Mouse (Mus musculus) neural tube, embryonic 15.5 days (tissue): Measurements from ENCODE around the gene Tbc1d9b. TPM values are rescaled to one million over a fixed set of nuclear protein-coding genes. Genes with fewer than 3 reads are reported as not detected.
"Not testable (repeated sequence)": the region's sequence is repeated elsewhere in the genome, so short reads cannot be mapped to it uniquely, and the experiment has no call there.

Experiments
- ATAC-seq: fragments of 200-750 bp; cut with Nextera tagmentation; 2 replicates; pipeline ENCODE4 v1.8.0; 2017; ENCODE audit warnings: mild to moderate bottlenecking, moderate TSS enrichment, moderate library complexity; ENCODE audit not compliant: low FRiP score
- H3K27ac ChIP-seq: fragments of 300-500 bp; sonication (generic); replicated peaks from 2 replicates; pipeline ENCODE4 v1.5.1; 2015; ENCODE audit warnings: mild to moderate bottlenecking, inconsistent platforms
- H3K27me3 ChIP-seq: fragments of 300-500 bp; sonication (generic); replicated peaks from 2 replicates; pipeline ENCODE4 v1.6.1; 2015; ENCODE audit warnings: inconsistent platforms
- H3K36me3 ChIP-seq: fragments of 300-500 bp; sonication (generic); 2 replicates; pipeline ENCODE4 v1.6.1; 2015; ENCODE audit warnings: inconsistent platforms
- H3K4me1 ChIP-seq: fragments of 300-500 bp; sonication (generic); 2 replicates; pipeline ENCODE4 v1.6.1; 2015; ENCODE audit warnings: inconsistent platforms
- H3K4me2 ChIP-seq: fragments of 300-500 bp; sonication (generic); 2 replicates; pipeline ENCODE4 v1.6.1; 2015; ENCODE audit warnings: inconsistent platforms, mild to moderate bottlenecking, moderate library complexity
- H3K4me3 ChIP-seq: fragments of 300-500 bp; sonication (generic); replicated peaks from 2 replicates; pipeline ENCODE4 v1.5.1; 2015; ENCODE audit warnings: mild to moderate bottlenecking, inconsistent platforms
- H3K9ac ChIP-seq: fragments of 300-500 bp; sonication (generic); replicated peaks from 2 replicates; pipeline ENCODE4 v1.6.1; 2015; ENCODE audit warnings: mild to moderate bottlenecking, inconsistent platforms
- H3K9me3 ChIP-seq: fragments of 300-500 bp; sonication (generic); replicated peaks from 2 replicates; pipeline ENCODE4 v1.6.1; 2016; ENCODE audit warnings: inconsistent platforms
- WGBS: fragments of 180-500 bp; shearing (Covaris S2); methylation state at CpG from one replicate; pipeline ENCODE4 v1.1.7; 2015; ENCODE audit warnings: mixed read lengths; 5-methylcytosine and 5-hydroxymethylcytosine counted together
- polyA plus RNA-seq: library from polyadenylated mRNA; unstranded; fragments of >200 nt; fragmentation: Nextera tagmentation; extraction: Ambion mirVana; gene quantifications from 2 replicates; pipeline ENCODE4 v1.2.1, GENCODE M21; 2015

Tbc1d9b gene
- polyA plus RNA-seq, 1 experiment from 2014 or later: 35.9 TPM

DNA sequence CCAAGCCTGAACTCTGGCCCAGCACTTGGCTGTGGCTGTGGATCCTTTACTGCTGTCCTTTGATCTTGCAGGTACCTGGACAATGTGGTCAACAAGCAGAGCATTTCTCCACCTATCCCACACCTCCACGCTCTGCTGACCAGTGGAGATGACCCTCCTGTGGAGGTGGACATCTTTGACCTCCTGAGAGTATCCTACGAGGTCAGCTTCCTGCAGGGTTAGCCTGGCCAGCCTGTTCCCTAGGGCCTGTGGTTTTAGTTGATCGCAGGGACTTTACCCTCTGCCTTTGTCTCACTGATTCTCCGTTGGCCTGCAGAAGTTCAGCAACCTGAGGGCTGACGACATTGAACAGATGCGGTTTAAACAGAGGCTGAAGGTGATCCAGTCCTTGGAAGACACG is 27.1 kb downstream of the Tbc1d9b start:
- H3K27ac ChIP-seq: no peak overlapping the region

DNA sequence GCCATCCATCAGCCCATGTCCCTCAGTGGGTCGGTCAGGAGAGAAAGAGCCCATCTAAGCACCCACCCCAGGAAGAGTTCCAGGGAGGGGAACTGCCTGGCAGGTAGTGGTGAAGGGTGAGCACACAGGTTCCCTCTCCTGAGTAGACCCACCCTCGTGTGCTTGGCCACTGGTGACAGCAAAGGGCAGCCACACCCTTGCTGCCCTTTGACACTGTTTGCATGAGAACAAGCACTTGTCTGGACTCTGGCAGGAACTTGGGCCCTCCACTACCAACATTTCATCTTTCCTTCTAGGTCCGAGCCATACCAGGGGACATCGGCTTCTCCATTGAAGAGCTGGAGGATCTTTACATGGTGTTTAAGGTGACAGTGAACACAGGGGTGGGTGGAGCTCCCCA is 28.2 kb downstream of the Tbc1d9b start:
- Histone ChIP-seq H3K4me2 (no peak overlapping the region), H3K27me3 (no peaks in the 10 kb centered on the region), H3K27ac (no peak overlapping the region), H3K36me3 (peaks cover 91% of the 10 kb centered on the region), H3K9me3 (no peaks in the 10 kb centered on the region), H3K9ac (no peak overlapping the region), H3K4me1 (no peaks in the 10 kb centered on the region), H3K4me3 (no peak overlapping the region)
- no peak for ATAC-seq
- WGBS: 83% methylated on average over 4 of the region's 4 CpGs

More for the DNA sequence above, 27.1 kb downstream of the Tbc1d9b start:
- peaks cover 3% of the 10 kb centered on the region; the same call in 1 of the 2 replicates for H3K4me1 ChIP-seq
- H3K4me2 ChIP-seq: no peak overlapping the region
- peaks cover 92% of the 10 kb centered on the region for H3K36me3 ChIP-seq
- no peak overlapping the region for H3K9ac ChIP-seq
- no peak overlapping the region for H3K4me3 ChIP-seq
- no peaks in the 10 kb centered on the region for H3K27me3 ChIP-seq
- H3K9me3 ChIP-seq: no peaks in the 10 kb centered on the region
- no peak for ATAC-seq
- 96% methylated on average over 7 of the region's 7 CpGs for WGBS

DNA sequence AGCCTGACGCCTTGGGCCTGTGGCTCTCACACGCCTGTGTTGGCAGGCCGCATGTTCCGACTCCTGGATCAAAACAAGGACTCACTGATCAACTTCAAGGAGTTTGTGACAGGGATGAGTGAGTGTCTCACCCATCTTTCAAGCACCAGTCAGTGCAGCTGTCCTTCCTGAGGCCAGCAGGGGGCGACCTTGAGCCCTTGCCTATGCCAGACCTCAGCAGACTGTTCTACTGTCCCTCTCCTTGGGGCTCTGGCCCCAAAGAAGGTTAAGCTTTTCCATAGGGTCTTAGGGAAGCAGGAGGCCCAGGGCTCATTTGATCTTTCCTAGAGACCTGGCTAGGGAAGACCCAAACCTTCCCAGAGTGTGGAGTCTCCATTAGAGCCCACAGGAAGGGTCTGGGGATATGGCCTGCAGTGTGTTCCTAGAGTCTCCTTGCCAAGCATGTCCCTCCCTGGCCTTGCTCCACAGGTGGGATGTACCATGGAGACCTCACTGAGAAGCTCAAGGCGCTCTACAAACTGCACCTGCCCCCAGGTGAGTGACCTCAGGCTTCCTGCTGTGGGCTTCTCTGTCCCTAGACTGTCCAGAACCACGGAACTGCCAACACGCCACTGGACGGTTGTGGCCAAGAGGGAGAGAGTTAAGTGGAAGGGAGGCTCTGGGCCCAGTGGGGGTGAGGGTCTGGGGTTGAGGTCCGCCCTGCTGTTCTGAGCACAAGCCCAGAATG is 30.5 kb downstream of the Tbc1d9b start:
- peak; percentile 52; the same call in 1 of the 2 replicates for ATAC-seq
- Histone ChIP-seq H3K27me3 (no peaks in the 10 kb centered on the region), H3K9ac (no peak overlapping the region), H3K9me3 (no peaks in the 10 kb centered on the region), H3K4me2 (no peak overlapping the region), H3K27ac (no peak overlapping the region), H3K36me3 (peaks cover 83% of the 10 kb centered on the region), H3K4me3 (no peak overlapping the region), H3K4me1 (no peaks in the 10 kb centered on the region)
- 72% methylated on average over 10 of the region's 10 CpGs for WGBS

DNA sequence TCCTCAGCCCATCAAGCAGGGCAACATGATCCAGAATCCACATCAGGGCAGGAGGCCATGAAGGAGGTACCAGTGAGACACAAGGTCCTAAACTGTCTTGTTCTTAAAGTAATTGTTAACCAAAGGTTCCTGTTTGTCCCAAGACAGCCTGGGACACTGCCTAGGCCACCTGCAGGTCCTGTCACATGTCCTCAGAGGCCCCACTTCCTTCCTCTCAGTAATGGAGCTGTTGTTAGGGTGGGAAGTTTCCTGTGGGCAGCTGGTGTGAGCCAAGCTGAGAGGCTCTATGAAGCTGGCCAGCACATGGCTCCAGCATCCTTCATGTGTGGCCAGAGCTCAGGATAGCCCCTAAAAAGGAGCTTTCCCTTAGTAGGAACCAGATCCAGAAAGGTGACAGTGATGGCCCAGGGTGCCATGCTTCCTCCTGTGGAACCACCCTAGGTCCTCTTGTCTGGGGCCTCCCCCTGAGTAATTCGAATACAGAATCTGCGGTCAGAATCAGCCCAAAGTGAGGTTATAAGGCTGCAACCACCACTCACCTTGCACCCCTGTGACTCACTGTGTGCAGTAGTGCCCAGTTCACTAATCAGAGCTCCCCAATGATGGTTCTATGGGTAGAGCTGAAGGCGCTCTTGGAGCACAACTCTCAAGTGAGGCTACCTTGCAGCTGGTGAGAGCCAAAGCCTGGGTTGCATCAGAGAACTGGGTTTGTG is 31.3 kb downstream of the Tbc1d9b start:
- H3K27ac ChIP-seq: no peak overlapping the region
- peaks cover 75% of the 10 kb centered on the region for H3K36me3 ChIP-seq

DNA sequence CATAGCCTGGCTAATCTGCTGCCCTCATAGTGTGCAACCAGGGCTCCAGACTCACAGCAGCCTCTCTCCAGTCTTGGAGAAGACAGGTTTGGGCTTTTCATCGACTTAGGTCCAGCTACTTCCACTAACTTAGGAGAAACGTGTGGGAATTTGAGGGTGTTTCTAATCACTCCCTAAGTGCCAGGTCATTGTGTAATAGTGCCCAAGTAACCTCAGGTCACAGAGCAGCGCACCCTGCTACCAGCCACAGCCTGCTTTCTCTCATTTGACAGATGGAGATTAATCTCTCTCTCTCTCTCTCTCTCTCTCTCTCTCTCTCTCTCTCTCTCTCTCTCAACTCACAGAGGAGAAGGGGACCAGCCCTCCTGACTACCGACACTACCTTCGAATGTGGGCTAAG is 37.2 kb downstream of the Tbc1d9b start:
- H3K27ac ChIP-seq: no peak overlapping the region
- no peaks in the 10 kb centered on the region for H3K9me3 ChIP-seq
- no peak overlapping the region for H3K9ac ChIP-seq
- H3K4me1 ChIP-seq: no peaks in the 10 kb centered on the region
- H3K4me3 ChIP-seq: no peak overlapping the region
- no peaks in the 10 kb centered on the region for H3K27me3 ChIP-seq
- no peak overlapping the region for H3K4me2 ChIP-seq
- peaks cover 63% of the 10 kb centered on the region for H3K36me3 ChIP-seq
- WGBS: 93% methylated on average over 5 of the region's 5 CpGs
- ATAC-seq: no peak

More for the DNA sequence above, 31.3 kb downstream of the Tbc1d9b start:
- Histone ChIP-seq H3K4me2 (no peak overlapping the region), H3K9ac (no peak overlapping the region), H3K27me3 (no peaks in the 10 kb centered on the region), H3K4me3 (no peak overlapping the region), H3K4me1 (no peaks in the 10 kb centered on the region), H3K9me3 (no peaks in the 10 kb centered on the region)
- ATAC-seq: no peak
- 93% methylated on average over 3 of the region's 3 CpGs for WGBS

DNA sequence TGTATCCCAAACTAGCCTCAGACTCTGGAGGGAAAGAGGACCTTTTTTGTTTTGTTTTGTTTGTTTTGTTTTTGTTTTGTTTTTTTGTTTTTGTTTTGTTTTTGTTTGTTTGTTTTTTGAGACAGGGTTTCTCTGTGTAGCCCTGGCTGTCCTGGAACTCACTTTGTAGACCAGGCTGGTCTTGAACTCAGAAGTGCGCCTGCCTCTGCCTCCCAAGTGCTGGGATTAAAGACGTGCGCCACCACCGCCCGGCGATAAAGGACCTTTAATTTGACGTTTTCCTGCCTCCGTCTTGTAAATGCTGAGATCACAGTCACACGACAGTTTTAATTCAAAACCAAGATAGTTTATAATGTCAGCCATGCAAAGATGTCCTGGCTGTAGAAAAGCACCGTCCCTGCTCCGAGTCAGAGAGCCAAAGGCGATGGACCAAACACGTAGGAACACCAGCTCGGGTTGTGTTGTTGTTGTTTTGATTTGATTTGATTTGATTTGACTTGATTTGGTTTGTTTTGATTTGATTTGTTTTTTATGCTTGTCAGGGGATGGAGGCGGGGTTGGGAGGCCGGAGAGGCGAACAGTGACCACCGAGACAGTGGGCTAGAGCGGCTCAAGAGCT is 43.0 kb downstream of the Tbc1d9b start, which contains the start of gene Mrnip:
TSS of gene Mrnip (plus strand) at position 334 of the 619 bp plus-strand sequence.
- Histone ChIP-seq H3K9ac (peak within 1 kb of the TSS; percentile 73), H3K4me3 (peak within 1 kb of the TSS; percentile 62), H3K4me2 (peak within 1 kb of the TSS; percentile 66), H3K4me1 (peaks cover 15% of the 10 kb centered on the region), H3K36me3 (peaks cover 47% of the 10 kb centered on the region), H3K27ac (peak within 1 kb of the TSS; percentile 92)
- peak; percentile 43 for ATAC-seq
- not testable (repeated sequence) for H3K9me3 ChIP-seq, H3K27me3 ChIP-seq
- 5% methylated on average over 19 of the region's 19 CpGs for WGBS

DNA sequence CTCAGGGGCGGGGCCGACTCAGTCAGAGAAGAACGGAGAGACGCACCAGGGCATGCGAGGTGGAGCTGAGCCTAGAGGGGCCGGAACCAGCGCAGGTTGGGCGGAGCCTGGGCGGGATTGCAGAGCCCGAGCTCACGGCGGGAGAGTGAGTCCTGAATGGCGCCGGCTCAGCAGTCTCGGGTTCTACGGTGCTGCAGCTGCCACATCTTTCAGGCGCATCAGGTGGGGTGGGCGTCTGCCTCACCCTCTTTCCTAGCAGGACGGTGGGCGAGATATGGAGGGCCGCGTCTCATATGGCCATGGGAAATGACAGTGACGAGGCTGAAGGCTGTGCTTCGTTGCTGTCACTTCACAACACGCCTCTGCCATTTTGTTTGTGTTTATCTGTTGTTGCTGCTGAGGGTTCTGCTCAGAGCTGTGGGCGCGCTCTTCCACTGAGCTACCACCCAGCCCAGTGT is 43.6 kb downstream of the Tbc1d9b start:
- H3K9ac ChIP-seq: peak overlapping the region; percentile 73
- H3K4me3 ChIP-seq: peak overlapping the region; percentile 62
- H3K4me2 ChIP-seq: peak overlapping the region; percentile 66
- H3K4me1 ChIP-seq: peaks cover 15% of the 10 kb centered on the region
- H3K27me3 ChIP-seq: no peaks in the 10 kb centered on the region
- H3K9me3 ChIP-seq: no peaks in the 10 kb centered on the region
- H3K27ac ChIP-seq: peak overlapping the region; percentile 92
- 0% methylated on average over 27 of the region's 27 CpGs for WGBS
- H3K36me3 ChIP-seq: peaks cover 46% of the 10 kb centered on the region
- ATAC-seq: peak; percentile 99

DNA sequence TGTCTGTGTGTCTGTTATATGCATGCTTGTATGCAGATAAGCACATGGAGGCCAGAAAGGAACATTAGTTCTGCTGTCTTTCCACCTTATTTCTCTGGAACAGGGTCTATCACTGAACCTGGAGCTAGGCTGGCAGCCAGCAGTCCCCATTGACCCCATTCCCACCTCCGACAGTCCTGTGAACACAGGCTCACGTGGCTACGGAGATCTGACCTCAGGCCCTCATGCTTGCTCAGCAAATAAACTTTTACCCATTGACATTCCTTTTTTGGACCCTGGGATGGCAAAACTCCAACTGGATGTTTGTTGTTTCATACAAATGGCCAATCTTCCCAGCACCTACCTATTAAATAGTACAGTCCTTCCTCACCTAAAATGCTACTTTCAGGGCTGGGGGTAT is 45.2 kb downstream of the Tbc1d9b start:
- H3K27me3 ChIP-seq: no peaks in the 10 kb centered on the region
- H3K9me3 ChIP-seq: no peaks in the 10 kb centered on the region
- ATAC-seq: no peak
- no peak overlapping the region for H3K9ac ChIP-seq
- WGBS: 80% methylated on average over 3 of the region's 3 CpGs
- peaks cover 36% of the 10 kb centered on the region for H3K36me3 ChIP-seq
- H3K4me2 ChIP-seq: peak overlapping the region; percentile 66
- H3K27ac ChIP-seq: no peak overlapping the region
- H3K4me1 ChIP-seq: peaks cover 15% of the 10 kb centered on the region
- H3K4me3 ChIP-seq: no peak overlapping the region

DNA sequence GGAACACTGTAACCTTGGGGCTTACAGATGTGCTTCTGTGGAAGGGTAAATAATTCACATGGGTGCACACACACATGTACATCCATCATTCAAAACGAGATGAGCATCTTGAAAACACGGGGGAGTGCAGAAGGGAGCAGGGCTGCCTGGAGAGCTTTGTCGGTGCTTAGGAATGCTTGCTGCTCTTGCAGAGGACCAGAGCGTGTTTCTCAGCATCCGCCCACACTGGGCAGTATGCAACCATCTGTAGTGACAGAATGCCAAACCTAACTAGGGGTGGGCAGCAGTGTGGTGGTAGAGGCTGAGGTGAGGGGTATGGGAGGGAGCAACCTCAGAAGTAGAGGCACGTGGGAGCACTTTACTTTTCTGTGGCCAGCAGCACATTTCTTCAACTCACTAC is 45.9 kb downstream of the Tbc1d9b start:
- Histone ChIP-seq H3K4me1 (peaks cover 15% of the 10 kb centered on the region), H3K36me3 (peaks cover 31% of the 10 kb centered on the region), H3K9ac (no peak overlapping the region; the same call in 1 of the 2 replicates), H3K9me3 (no peaks in the 10 kb centered on the region), H3K4me2 (no peak overlapping the region), H3K27ac (no peak overlapping the region), H3K27me3 (no peaks in the 10 kb centered on the region), H3K4me3 (no peak overlapping the region)
- ATAC-seq: no peak
- WGBS: 72% methylated on average over 6 of the region's 6 CpGs

DNA sequence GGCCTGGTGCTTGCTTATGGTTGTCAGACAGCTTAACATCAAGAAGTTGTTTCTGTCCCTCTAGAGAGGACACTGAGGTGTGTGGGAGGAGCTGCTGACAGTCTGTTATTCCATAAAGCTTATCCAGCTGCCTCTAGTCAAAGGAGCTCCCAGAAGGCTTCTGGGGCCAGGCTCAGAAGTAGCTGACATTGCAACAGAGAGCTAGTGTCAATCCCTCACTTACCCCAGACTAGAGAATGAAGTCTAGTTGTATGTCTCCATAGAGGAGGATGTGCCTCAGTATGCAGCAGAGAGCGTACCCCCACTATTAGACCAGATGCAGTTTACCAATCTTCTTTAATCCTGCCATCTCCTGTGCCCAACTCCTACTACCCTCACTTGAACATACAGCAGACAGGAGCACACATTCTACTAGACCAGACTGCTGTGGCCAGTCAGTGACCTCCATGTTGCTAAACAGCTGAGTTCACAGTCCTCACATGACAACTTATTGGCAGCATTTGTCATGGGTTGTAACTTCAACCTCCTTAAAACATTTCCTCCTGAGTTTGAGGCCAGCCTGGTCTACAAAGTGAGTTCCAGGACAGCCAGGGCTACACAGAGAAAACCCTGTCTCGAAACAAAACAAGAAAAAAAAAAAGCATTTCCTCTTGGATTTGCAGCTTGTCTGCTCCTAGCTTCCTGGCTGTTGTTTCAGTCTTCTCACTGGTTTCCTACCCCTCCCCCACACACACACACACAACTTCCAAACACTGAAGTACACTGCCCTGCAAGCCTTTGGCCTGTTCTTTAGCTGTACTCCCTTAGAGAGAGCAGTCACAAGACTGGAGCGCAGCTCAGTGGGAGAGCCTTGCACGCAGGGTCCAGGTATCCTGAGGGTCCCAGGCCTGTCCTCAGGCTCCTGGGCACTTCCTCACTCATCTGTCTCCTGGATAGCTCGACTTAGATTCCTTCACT is 47.6 kb downstream of the Tbc1d9b start:
- peaks cover 44% of the 10 kb centered on the region for H3K36me3 ChIP-seq
- peaks cover 15% of the 10 kb centered on the region for H3K4me1 ChIP-seq
- no peak for ATAC-seq
- H3K4me2 ChIP-seq: no peak overlapping the region
- no peak overlapping the region for H3K9ac ChIP-seq
- WGBS: 88% methylated on average over 5 of the region's 5 CpGs
- no peaks in the 10 kb centered on the region for H3K27me3 ChIP-seq
- H3K27ac ChIP-seq: no peak overlapping the region
- H3K4me3 ChIP-seq: no peak overlapping the region
- H3K9me3 ChIP-seq: no peaks in the 10 kb centered on the region
